Mouse (Mus musculus) left cerebral cortex, postnatal 10 days (tissue): ENCODE measurements around the gene Rassf7. TPM values are rescaled to one million over a fixed set of nuclear protein-coding genes. Genes with fewer than 3 reads are reported as not detected.

Source experiments
- DNase-seq, 2 experiments: peaks; one replicate each; pipeline ENCODE4 v3.0.0; 2021 to 2022; ENCODE audit warnings: low spot score in 2 of 2, mixed read lengths in 1 of 2; ENCODE audit errors: extremely low spot score in 1 of 2
- intact Hi-C: fragments of 180-260 bp; cut with DNase I; formaldehyde crosslinking; loops from one replicate; pipeline ENCODE4 v1.15.1; 2025
- total RNA-seq, 2 experiments: library from RNA; stranded (reverse); gene quantifications; 2 replicates each; pipeline ENCODE4 v1.2.3; 2021

The Rassf7 gene
- total RNA-seq, result under 1 TPM; 0.58 to 0.69 TPM

DNA sequence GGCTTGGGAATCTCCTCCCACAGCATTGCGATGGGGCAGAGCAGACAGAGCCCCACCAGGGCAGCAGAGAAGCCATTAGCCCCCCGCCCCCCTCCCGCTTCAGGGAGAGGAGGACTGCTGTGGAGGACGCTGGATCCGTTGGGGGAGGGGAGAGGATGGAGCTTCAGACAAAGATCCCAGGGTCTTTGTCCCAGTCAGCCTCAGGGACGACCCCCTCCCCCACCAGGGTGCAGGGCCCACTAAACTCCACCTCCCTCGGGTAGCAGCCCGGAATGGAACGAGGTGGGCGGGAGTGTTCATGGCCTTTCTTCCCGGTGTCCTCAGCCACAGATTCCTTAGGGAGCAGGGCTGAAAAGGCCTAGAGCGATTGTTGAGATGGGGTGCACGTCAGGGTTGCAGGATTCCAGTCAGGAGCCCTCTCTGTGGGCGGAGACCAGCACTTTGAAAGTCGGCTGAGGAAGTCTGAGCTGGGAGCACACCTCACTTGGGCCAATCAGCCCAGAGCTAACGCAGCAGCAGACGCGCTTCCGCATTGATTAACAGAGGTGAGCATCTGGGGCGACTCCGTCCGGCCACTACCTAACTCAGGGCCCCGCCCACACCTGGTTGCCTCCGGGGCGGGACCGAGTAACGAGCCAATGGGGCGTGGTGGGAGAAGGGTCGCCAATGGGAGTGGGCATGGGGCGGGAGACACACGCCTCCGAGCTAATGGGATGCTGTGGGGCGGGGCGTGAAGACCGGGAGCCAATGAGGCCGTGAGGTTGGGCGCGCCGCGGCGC is at the start of gene Rassf7:
Gene Rassf7 (plus strand): TSS at position 760 of the 779 bp plus-strand sequence.
- DNase-seq, result peak; percentile 65 to 91
- intact Hi-C loops, result no loop called here

GRCm38 (mm10) chr7:141167901-141168517 is 47.7 kb upstream of the Rassf7 start:
- DNase-seq, result no peak
- intact Hi-C loops, result no loop called here

DNA sequence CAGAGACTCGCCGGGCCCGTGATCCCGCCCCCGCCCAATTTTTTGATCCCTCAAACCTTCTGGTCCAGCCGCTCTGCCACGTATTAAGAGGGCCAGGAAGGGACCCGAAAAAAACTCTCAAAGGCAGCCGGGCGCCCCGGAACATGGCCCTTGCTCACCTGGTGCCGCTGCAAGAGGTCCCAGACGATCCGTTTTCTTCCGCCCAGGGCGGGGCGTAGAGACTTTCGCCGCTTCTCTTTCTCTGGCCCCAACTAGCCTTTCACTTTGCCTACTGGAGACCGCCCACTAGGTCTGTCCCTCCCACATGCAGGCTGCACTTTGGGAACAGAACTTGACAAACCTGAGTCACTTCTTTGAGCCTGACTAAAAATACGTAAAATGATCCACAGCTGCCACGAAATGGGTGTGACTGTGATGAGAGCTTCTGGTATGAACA is 47.1 kb upstream of the Rassf7 start:
- peak in 1 of 2 experiments; percentile 59 for DNase-seq
- intact Hi-C loops, result no loop called here

- intact Hi-C loops, result no loop called here
- DNase-seq, result no peak
Observed at GRCm38 (mm10) chr7:141169300-141169699, 46.4 kb upstream of the Rassf7 start.

DNA sequence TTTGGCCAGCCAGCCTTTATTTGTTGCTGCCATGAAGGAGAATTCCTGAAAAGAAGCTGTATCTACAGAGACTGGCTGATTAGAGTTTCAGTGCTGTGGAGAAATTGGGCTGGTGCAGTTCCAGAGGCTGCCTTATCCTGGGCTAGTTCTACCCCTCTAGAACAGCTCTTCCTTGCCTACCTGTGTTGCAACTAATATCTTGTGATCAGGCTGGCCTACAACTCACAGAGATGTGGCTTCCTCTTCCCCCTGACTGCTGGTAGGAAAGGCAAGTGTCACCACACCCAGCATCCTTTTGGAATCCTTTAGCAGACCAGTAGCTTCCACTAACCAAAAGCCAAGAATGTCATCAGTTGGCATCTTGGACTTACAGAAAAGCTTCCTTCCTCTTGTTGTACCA is 45.8 kb upstream of the Rassf7 start:
- intact Hi-C loops, result loop anchor here (5.0 kb wide), 2 partner anchors 38 to 108 kb away; partner anchors contain the start of gene B4galnt4
- no peak for DNase-seq

- intact Hi-C loops, result loop anchor here (5.0 kb wide), 2 partner anchors 40 to 110 kb away; partner anchors contain the start of gene B4galnt4
- peak; percentile 93 to 97 for DNase-seq
Observed at GRCm38 (mm10) chr7:141172116-141173006, 43.3 kb upstream of the Rassf7 start, which contains the start of gene Rnh1. Gene Rnh1 (minus strand): TSS chr7:141172857.

DNA sequence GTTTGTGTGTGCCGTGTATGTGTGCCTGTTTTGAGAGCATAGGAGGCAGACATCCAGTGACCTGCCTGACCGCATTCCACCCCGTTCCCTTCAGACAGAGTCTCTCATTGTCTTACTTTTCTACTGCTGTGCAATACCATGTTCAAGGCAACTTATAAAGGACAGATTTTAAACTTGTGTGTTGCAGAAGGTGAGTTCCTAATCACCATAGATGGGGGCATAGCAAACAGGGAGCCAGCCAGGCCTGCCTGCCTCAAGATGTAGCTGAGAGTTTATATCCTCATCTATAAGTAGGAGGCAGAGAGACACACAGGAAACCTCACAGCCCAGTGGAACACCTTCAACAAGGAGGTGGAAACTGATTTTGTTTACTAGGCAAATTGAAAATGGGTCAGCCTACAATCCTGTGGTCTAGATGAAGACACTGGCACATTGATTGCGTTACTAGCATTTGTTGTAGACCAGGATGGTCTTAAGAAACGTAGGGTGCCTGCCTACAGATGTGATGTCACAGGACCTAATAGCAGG is 42.3 kb upstream of the Rassf7 start:
- no peak for DNase-seq
- intact Hi-C loops, result loop anchor here (5.0 kb wide), 2 partner anchors 41 to 111 kb away; partner anchors contain the start of gene B4galnt4

DNA sequence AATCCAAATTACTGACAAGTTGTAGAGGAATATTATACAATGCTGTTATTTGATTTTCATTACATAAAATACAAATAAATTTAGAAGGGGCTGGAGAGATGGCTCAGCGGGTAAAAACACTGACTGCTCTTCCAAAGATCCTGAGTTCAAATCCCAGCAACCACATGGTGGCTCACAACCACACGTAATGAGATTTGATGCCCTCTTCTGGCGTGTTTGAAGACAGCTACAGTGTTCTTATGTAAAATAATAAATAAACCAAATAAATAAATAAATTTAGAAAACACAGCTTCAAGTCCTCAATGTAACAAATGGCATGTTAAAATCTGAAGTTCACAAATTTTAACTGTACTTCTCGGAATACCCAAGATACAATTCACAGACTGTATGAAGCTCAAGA is 40.6 kb upstream of the Rassf7 start:
- intact Hi-C loops, result loop anchor here (5.0 kb wide), 1 partner anchor 268 kb away; no protein-coding TSS in a partner anchor
- DNase-seq, result no peak

GRCm38 (mm10) chr7:141176173-141176572 is 39.5 kb upstream of the Rassf7 start:
- intact Hi-C loops, result loop anchor here (5.0 kb wide), 1 partner anchor 269 kb away; no protein-coding TSS in a partner anchor
- DNase-seq, result peak; percentile 87 to 88

- intact Hi-C loops, result no loop called here
- DNase-seq, result no peak
Observed at GRCm38 (mm10) chr7:141188194-141188593, 27.5 kb upstream of the Rassf7 start.

DNA sequence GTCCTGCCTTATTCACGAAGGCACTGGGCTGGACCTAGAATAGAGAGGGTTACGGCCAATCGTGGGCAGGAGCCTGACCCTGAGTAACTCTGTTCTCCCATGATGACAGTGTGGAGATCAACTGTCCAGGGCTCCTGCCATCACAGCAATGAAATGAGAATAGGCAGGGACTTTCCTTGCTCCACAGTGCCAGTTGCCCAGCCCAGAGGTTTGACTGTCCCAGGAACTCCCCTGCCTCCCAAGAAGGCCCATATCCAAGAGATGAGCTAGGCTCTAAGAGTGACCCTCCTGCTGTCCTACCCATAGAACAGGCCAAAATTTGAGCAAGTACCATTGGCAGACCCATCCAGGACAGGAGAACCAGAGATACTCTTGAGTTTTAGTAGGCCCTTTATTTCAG is 26.9 kb upstream of the Rassf7 start:
- no peak for DNase-seq
- intact Hi-C loops, result no loop called here

- DNase-seq, result no peak
- intact Hi-C loops, result no loop called here
Observed at GRCm38 (mm10) chr7:141190220-141190619, 25.4 kb upstream of the Rassf7 start.

DNA sequence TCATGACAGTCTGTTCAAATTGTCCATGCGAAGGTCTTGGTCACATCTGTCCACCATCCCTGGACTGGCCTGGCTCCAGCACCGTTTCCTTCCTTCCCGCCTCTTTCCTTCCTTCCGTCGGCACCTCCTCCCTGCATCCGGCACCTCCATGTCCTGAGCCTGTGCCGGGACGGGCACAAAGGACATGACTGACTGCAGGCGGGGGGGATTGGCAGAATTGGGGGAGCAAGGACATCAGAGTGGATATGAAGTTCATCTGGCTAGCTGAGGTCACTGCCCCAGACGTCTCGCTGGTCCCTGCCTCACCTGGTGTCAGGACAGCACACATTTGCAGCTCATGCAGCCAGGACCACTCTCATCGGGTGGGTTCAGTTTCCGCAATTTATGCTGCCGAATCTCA is 24.6 kb upstream of the Rassf7 start:
- intact Hi-C loops, result no loop called here
- DNase-seq, result peak in 1 of 2 experiments; percentile 46

DNA sequence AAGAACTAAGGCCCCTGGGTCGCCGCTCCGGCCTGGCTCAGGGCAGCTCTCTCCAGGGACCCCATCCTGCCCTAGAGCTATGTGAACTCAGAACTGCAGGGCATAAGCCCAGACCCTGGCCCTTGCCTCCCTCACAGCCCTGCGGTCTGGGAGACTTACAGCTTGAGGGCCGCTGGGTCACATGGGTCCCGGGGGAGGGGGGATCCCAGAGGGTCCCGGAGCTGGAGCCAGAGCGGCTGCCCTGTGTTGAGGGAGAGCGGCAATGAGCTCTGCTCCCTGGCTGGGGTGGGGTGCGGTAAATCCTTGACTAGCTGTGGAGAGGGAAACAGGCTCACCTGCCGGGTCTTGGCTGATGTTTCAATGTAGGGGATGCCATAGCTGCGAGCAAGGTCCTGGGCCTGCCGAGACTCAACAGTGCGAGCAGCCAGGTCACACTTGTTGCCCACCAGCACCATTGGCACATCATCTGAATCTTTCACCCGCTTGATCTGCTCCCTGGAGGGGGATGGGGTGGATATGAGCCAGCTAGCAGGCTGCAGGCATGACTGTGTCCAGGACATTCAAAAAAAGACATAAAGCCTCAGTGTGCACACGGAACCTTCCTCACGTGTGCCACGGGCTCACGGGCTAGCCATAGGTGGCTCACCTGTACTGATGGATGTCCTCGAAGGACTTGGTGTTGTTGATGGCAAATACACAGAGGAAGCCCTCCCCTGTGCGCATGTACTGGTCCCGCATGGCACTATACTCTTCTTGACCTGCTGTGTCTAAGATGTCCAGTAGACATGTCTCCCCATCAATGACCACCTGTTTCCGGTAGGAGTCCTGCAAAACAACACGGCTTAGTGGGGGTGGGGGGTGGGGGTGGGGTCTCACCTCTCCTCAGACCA is 23.6 kb upstream of the Rassf7 start:
- intact Hi-C loops, result no loop called here
- DNase-seq, result peak in 1 of 2 experiments; percentile 42

DNA sequence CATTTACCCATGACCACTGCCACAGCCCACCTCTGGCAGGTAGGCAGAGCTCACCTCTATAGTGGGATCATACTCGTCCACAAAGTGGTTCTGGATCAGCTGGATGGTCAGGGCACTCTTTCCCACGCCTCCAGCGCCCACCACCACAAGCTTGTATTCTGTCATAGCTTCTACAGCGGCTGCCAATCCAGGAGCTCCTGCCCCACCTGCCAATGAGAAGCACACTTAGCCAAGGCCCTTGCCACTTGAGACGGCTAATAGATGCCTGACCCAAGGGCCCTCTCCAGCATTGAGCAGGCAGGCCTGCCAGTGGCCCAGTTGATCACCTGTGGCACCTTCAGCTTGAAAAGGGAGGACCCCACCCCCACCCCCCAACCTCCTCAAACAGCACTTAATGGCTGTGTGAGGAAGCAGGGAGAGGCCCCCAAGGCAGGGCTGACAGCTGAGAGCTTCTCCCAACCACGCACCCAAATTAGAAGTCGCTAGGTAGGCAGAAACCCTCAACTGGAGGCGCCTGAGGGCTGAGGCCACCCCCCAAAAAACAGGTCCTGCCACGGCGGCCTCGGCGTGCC is 22.8 kb upstream of the Rassf7 start:
- DNase-seq, result no peak
- intact Hi-C loops, result no loop called here

DNA sequence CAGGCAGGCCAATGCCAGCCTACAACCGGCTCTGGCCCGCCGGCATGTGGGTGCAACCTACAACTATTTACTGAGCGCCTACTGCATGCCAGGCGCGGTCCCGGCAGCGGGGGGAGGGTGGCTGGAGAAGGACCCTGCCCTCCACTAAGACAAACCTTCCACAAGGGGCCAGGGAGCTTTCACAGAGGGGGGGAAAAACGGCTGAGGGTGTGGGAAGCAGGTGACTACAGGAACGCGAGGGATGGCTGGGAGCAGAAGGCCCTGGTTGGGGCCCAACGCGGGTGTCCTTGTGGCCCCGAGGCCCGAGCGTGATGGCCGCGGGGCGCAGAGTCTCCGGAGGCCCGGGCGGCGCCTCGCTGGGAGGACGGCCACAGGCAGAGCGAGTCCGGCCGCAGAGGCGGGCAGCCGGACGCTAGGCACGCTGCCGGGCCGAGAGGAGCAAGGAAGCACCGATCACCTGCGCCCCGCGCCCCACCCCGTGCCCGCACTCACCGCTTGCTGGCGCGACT is 22.3 kb upstream of the Rassf7 start:
- DNase-seq, result peak in 1 of 2 experiments; percentile 66
- intact Hi-C loops, result no loop called here

DNA sequence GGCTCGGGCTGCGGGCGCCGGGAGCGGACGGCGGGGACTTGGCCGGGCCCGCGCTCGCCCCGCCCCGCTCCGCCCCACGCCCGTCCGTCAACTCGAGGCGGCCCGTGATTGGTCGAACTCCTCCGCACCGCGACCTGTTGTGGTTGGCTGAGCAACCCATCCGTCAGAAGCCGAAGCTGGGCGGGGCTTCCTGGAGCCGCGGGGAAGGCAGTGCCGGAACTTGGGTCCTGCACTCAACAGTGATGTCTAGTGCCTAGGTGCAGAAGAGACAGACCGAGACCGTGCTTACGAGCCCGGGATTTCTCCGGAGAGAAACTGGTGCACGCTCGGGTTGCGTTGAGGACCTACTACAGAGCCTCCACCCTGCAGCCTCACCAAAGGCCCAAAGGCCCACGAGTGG is 21.7 kb upstream of the Rassf7 start, which contains the start of the genes Hras and Lrrc56:
Gene Hras (minus strand): TSS at position 58 of the 400 bp plus-strand sequence.
Gene Lrrc56 (plus strand): TSS at position 210 of the 400 bp plus-strand sequence.
- intact Hi-C loops, result no loop called here
- DNase-seq, result peak; percentile 98 to 99
